Mouse (Mus musculus) MEL (cell line): ENCODE measurements around the gene Lsmem1. TPM values are rescaled to one million over a fixed set of nuclear protein-coding genes. Genes with fewer than 3 reads are reported as not detected.

Experiments used
- polyA plus RNA-seq, 2 experiments: library from polyadenylated mRNA; stranded (reverse) in 1 of 2; unstranded in 1 of 2; fragments of >175 nt in 1 of 2; fragments of >200 nt in 1 of 2; gene quantifications; 2 replicates each; pipeline versions ENCODE4 v1.2.1 to v1.2.4; 2012; ENCODE audit warnings: low replicate concordance in 2 of 2, low read depth in 1 of 2; ENCODE audit not compliant: insufficient read length in 2 of 2, insufficient read depth in 1 of 2, missing spikeins in 1 of 2
- total RNA-seq: library from RNA; depleted of rRNA; stranded (reverse); fragments of 300-350 nt; gene quantifications from 2 replicates; pipeline ENCODE4 v1.2.3, GENCODE M21; 2012; rRNA removed

The Lsmem1 gene
- total and polyA plus RNA-seq, 3 experiments, result 0.14 TPM; not detected in 2

Other genes starting within 250 kb of the Lsmem1 start
- gene Arl4a, start 161.5 kb downstream of the Lsmem1 start, total RNA-seq, result 26.9 and 29.8 TPM in 2 replicates
- gene Arl4a, start 161.5 kb downstream of the Lsmem1 start, polyA plus RNA-seq, result 10 to 100 TPM in 1 of 2 experiments, not detected in 1; 25.6 TPM
- 0.04 and 0.07 TPM in 2 replicates for gene Scin, start 65.3 kb downstream of the Lsmem1 start, total RNA-seq
- under 1 TPM in 1 of 2 experiments, not detected in 1; 0.03 TPM for gene Scin, start 65.3 kb downstream of the Lsmem1 start, polyA plus RNA-seq
- 158 and 167 TPM in 2 replicates for gene Ifrd1, start 49.0 kb upstream of the Lsmem1 start, total RNA-seq
- 100 to 1,000 TPM in 1 of 2 experiments, not detected in 1; 161 TPM for gene Ifrd1, start 49.0 kb upstream of the Lsmem1 start, polyA plus RNA-seq
- 1.1 TPM in 2 replicates for gene Zfp277, start 246.4 kb upstream of the Lsmem1 start, total RNA-seq
- gene Zfp277, start 246.4 kb upstream of the Lsmem1 start, polyA plus RNA-seq, result 1 to 10 TPM in 1 of 2 experiments, not detected in 1; 1.9 TPM
- 0.08 and 0.13 TPM in 2 replicates for gene Dock4, start 246.5 kb upstream of the Lsmem1 start, total RNA-seq
- gene Dock4, start 246.5 kb upstream of the Lsmem1 start, polyA plus RNA-seq, result under 1 TPM in 1 of 2 experiments, not detected in 1; 0.17 TPM